In the genomic region with DNA sequence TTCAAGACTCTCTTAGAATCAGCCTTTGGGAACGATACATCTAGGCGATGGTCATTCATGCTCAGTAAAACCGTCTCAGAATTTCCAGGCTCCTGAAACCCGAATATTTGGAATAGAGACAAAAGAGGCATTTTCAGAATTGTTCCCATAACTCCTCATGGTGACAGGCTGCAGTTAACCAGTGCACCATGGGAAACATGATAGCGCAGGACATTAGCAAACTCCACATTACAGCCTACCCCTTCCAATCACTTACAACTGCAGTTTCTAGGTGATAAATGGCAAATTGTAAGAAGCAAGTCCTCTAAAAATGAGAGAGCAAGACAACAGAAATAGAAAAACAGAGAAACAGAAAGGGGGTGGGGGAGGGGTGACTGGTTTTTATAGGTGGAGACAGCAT, we compare ENCODE assay signal across 30 mouse cellular contexts.
DNase-seq lines count a peak whose midpoint lies in the region; ATAC-seq and TF ChIP-seq lines count a peak whose summit lies in the region.
"Had no signal": no experiment of that assay in that cellular context is flagged by ENCODE, and none has a peak within 500 bp of the region (broad histone marks: within the 10 kb centered on the region; RNA-seq: fewer than 3 reads in every experiment).

No protein-coding gene starts in this region.

- H3K27ac ChIP-seq in kidney, embryonic 14.5 days (ENCODE audit: low read depth, low read length), result no peak overlapping the region
- no peak overlapping the region for H3K27ac ChIP-seq in kidney, postnatal 0 days
- peak overlapping the region; percentile 31; the same call in 1 of the 2 replicates for H3K27ac ChIP-seq in macrophage
- H3K27ac ChIP-seq in hindbrain, embryonic 10.5 days, result no peak overlapping the region
- H3K27ac ChIP-seq in forebrain, postnatal 0 days (ENCODE audit: low read depth, low read length), result no peak overlapping the region
- H3K27ac ChIP-seq: embryonic facial prominence, embryonic 10.5 days; embryonic facial prominence, embryonic 13.5 days; forebrain, embryonic 10.5 days; forebrain, embryonic 13.5 days; heart, adult 2 months; heart, embryonic 10.5 days; heart, embryonic 13.5 days; hindbrain, embryonic 12.5 days; hindbrain, embryonic 15.5 days had no signal

- no peak overlapping the region for H3K9ac ChIP-seq in kidney, embryonic 14.5 days (ENCODE audit: low read depth, low read length)
- H3K9ac ChIP-seq in kidney, postnatal 0 days (ENCODE audit: low read depth, low read length), result no peak overlapping the region
- H3K9ac ChIP-seq in forebrain, postnatal 0 days, result no peak overlapping the region
- H3K9ac ChIP-seq: embryonic facial prominence, embryonic 13.5 days; forebrain, embryonic 13.5 days; heart, embryonic 13.5 days; hindbrain, embryonic 12.5 days; hindbrain, embryonic 15.5 days had no signal

- H3K4me1 ChIP-seq in kidney, embryonic 14.5 days (ENCODE audit: control insufficient read depth, insufficient read depth, low read length), result no peaks in the 10 kb centered on the region
- H3K4me1 ChIP-seq in kidney, postnatal 0 days (replicated peaks; ENCODE audit: insufficient read depth, low read length), result no peaks in the 10 kb centered on the region
- H3K4me1 ChIP-seq in hindbrain, embryonic 10.5 days (replicated peaks), result no peaks in the 10 kb centered on the region
- no peaks in the 10 kb centered on the region for H3K4me1 ChIP-seq in forebrain, postnatal 0 days (ENCODE audit: insufficient read depth)
- H3K4me1 ChIP-seq: embryonic facial prominence, embryonic 10.5 days; embryonic facial prominence, embryonic 13.5 days; forebrain, embryonic 10.5 days; forebrain, embryonic 13.5 days; heart, embryonic 10.5 days; heart, embryonic 13.5 days; hindbrain, embryonic 12.5 days; hindbrain, embryonic 15.5 days had no signal

- H3K79me2 ChIP-seq in macrophage (ENCODE audit: inconsistent target), result no peaks in the 10 kb centered on the region

- no peak overlapping the region for H3K4me3 ChIP-seq in kidney, embryonic 14.5 days (ENCODE audit: low read length)
- H3K4me3 ChIP-seq in kidney, postnatal 0 days (replicated peaks; ENCODE audit: low read depth, low read length), result no peak overlapping the region
- no peak overlapping the region for H3K4me3 ChIP-seq in macrophage (ENCODE audit: inconsistent target)
- H3K4me3 ChIP-seq in hindbrain, embryonic 10.5 days, result no peak overlapping the region
- H3K4me3 ChIP-seq in forebrain, postnatal 0 days (ENCODE audit: low read depth, low read length), result no peak overlapping the region
- H3K4me3 ChIP-seq: embryonic facial prominence, embryonic 10.5 days; embryonic facial prominence, embryonic 13.5 days; erythroblast, embryonic 14.5 days; forebrain, embryonic 10.5 days; forebrain, embryonic 13.5 days; heart, adult 2 months; heart, embryonic 10.5 days; heart, embryonic 13.5 days; hindbrain, embryonic 12.5 days; hindbrain, embryonic 15.5 days had no signal

- TF ChIP-seq CTCF in kidney, postnatal 0 days (IDR thresholded peaks at IDR 0.05; ENCODE audit: low read depth), result no peak
- TF ChIP-seq CTCF in forebrain, postnatal 0 days (IDR thresholded peaks at IDR 0.05; ENCODE audit: low read depth), result no peak

- DNase-seq in kidney, postnatal 25 days, result no peak
- DNase-seq in kidney, postnatal 0 days (ENCODE audit: low spot score), result peak; percentile 45
- DNase-seq in kidney, adult 8-10 months, result no peak
- no peak for DNase-seq in hindbrain, embryonic 10.5 days (ENCODE audit: low spot score)
- no peak for DNase-seq in forebrain, postnatal 0 days
- DNase-seq: adrenal gland, postnatal 10 days; adrenal gland, postnatal 36 days; B cell, adult 2 months; cerebellum, adult 11 months; cerebellum, adult 2 months; cerebellum, adult 9-11 months; gastrocnemius, postnatal 36 days; heart, adult 2 months; heart, postnatal 14 days; heart, postnatal 4 days had no signal

- no peaks in the 10 kb centered on the region for H3K36me3 ChIP-seq in kidney, embryonic 14.5 days (ENCODE audit: control insufficient read depth, insufficient read depth, low read length)
- no peaks in the 10 kb centered on the region for H3K36me3 ChIP-seq in kidney, postnatal 0 days (ENCODE audit: insufficient read depth, low read length)
- no peaks in the 10 kb centered on the region for H3K36me3 ChIP-seq in macrophage (ENCODE audit: inconsistent target)
- H3K36me3 ChIP-seq in hindbrain, embryonic 10.5 days, result no peaks in the 10 kb centered on the region
- no peaks in the 10 kb centered on the region for H3K36me3 ChIP-seq in forebrain, postnatal 0 days (ENCODE audit: insufficient read depth)
- H3K36me3 ChIP-seq: embryonic facial prominence, embryonic 10.5 days; embryonic facial prominence, embryonic 13.5 days; forebrain, embryonic 10.5 days; G1E; heart, embryonic 10.5 days; heart, embryonic 13.5 days; hindbrain, embryonic 12.5 days; hindbrain, embryonic 15.5 days had no signal

- H3K9me3 ChIP-seq in kidney, embryonic 14.5 days (ENCODE audit: control insufficient read depth, low read length), result no peaks in the 10 kb centered on the region
- H3K9me3 ChIP-seq in kidney, postnatal 0 days (replicated peaks; ENCODE audit: low read length), result no peaks in the 10 kb centered on the region
- H3K9me3 ChIP-seq in hindbrain, embryonic 10.5 days, result no peaks in the 10 kb centered on the region
- no peaks in the 10 kb centered on the region for H3K9me3 ChIP-seq in forebrain, postnatal 0 days (ENCODE audit: low read length)
- H3K9me3 ChIP-seq: embryonic facial prominence, embryonic 10.5 days; embryonic facial prominence, embryonic 13.5 days; forebrain, embryonic 10.5 days; forebrain, embryonic 13.5 days; G1E; heart, embryonic 10.5 days; heart, embryonic 13.5 days; hindbrain, embryonic 12.5 days; hindbrain, embryonic 15.5 days had no signal

- ATAC-seq in kidney, embryonic 14.5 days (ENCODE audit: low FRiP score, low TSS enrichment), result peak; percentile 71; the same call in 1 of the 2 replicates
- no peak for ATAC-seq in kidney, postnatal 0 days (replicated peaks; ENCODE audit: low FRiP score, low read depth)
- no peak for ATAC-seq in forebrain, postnatal 0 days
- ATAC-seq: forebrain, embryonic 13.5 days; forebrain, embryonic 16.5 days; Patski had no signal

- WGBS in kidney, embryonic 14.5 days, result 29% methylated on average over 5 of the region's 5 CpGs
- 30% methylated on average over 5 of the region's 5 CpGs for WGBS in kidney, postnatal 0 days
- 93% methylated on average over 5 of the region's 5 CpGs for WGBS in macrophage (ENCODE audit: missing documents)
- 90% methylated on average over 5 of the region's 5 CpGs for WGBS in hindbrain, embryonic 10.5 days
- 91% methylated on average over 5 of the region's 5 CpGs for WGBS in forebrain, postnatal 0 days

- no peak overlapping the region; the same call in 1 of the 2 replicates for H3K4me2 ChIP-seq in kidney, embryonic 14.5 days (replicated peaks; ENCODE audit: low read depth, low read length)
- no peak overlapping the region for H3K4me2 ChIP-seq in kidney, postnatal 0 days (ENCODE audit: low read length)
- H3K4me2 ChIP-seq in forebrain, postnatal 0 days (ENCODE audit: low read depth), result no peak overlapping the region
- H3K4me2 ChIP-seq: embryonic facial prominence, embryonic 13.5 days; forebrain, embryonic 13.5 days; heart, embryonic 13.5 days; hindbrain, embryonic 12.5 days; hindbrain, embryonic 15.5 days had no signal

- H3K27me3 ChIP-seq in kidney, embryonic 14.5 days (ENCODE audit: control insufficient read depth, insufficient read depth, low read length), result no peaks in the 10 kb centered on the region
- H3K27me3 ChIP-seq in kidney, postnatal 0 days (ENCODE audit: insufficient read depth, low read length), result no peaks in the 10 kb centered on the region
- H3K27me3 ChIP-seq in hindbrain, embryonic 10.5 days (ENCODE audit: insufficient read depth, poor library complexity, severe bottlenecking), result no peaks in the 10 kb centered on the region
- H3K27me3 ChIP-seq in forebrain, postnatal 0 days (ENCODE audit: insufficient read depth, low read length), result no peaks in the 10 kb centered on the region
- H3K27me3 ChIP-seq: CH12.LX; embryonic facial prominence, embryonic 13.5 days; forebrain, embryonic 13.5 days; heart, embryonic 13.5 days; hindbrain, embryonic 12.5 days; hindbrain, embryonic 15.5 days; Patski had no signal
